Mouse (Mus musculus): Measurements from ENCODE around the gene Nell2. TPM values are rescaled to one million over a fixed set of nuclear protein-coding genes. Genes with fewer than 3 reads are reported as not detected.

Gene Nell2
- 0.91 and 3.0 TPM in 2 replicates for polyA plus RNA-seq (2015; fragmentation: Nextera tagmentation; extraction: Ambion mirVana)

DNA sequence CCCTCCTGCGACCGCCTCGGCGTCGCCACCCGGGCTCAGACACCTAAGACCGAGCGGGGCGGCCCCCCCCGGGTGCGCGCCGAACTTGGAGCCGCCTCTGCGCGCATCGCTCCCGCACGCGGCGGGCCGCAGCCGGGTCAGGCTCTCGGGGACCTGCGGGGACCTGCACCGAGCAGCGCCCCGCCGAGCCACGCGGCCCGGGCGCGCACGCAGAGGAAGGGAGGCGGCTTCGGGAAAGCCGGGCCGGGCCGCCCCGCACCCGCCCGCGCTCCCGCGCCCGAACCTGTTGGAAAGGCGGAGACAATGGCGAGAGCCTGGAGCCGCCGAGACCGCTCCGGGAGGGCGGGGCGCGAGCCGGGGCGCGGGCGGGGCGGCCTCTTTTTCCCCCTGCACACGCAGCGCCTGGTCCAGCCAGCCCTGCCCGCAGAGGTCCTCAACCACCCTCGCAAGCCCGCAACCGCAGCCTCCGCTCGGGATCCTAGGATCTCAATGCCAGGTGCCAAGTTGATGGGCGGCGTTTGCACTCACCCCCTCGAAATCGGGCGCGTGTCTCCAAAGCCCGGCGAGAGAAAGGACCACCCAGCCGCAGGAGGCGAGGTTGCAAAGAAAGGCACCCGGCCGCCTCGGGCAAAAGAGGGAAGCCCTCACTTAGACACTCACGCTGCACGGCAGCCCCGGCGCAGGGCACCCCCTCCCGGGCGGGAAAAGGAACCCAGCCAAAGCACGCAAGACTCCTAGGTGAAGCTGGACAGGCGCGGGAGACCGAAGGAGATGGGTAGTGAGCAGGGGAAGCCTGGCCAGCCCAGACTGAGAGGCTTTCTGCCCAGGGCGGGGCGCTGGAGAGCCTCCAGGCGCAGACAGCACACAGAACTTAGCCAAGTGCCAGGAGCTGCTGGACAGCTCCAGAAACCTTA, at the start of gene Nell2:
Gene Nell2, minus strand, starts transcription at position 612 of the 914 bp plus-strand sequence.
- Histone ChIP-seq H3K9me3 (replicated peaks) (no peaks in the 10 kb centered on the region), H3K4me3 (peak within 1 kb of the TSS; percentile 46), H3K27ac (no peak within 1 kb of the TSS), H3K9ac (no peak within 1 kb of the TSS), H3K4me1 (replicated peaks) (peaks cover 10% of the 10 kb centered on the region; the same call in 1 of the 2 replicates), H3K36me3 (no peaks in the 10 kb centered on the region), H3K27me3 (peaks cover 52% of the 10 kb centered on the region), H3K4me2 (peak within 1 kb of the TSS; percentile 82)
- ATAC-seq (replicated peaks; ENCODE audit: insufficient number of reproducible peaks, insufficient read depth, low FRiP score, low read depth): peak; percentile 35; the same call in 1 of the 2 replicates
- under 1% methylated on average over 93 of the region's 95 CpGs for WGBS

DNA sequence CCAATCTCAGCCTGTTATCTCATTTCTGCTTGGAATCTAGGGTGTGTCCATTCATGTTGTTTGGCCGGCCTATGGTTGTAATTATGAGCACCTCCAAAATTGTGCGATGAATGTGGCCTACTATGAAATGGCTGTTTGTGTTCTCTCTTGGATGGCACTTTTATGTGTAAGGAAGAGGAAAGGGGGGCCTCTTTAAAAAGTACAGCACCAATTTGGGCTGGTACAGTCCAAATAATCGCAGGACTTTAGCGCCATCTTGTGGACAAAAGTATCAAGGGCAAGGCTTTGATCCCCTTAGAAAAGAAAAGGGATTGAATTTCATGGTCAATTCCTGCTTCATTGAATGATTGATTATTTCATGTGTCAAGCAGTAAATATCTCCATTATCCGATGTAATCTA, 46.3 kb upstream of the Nell2 start:
- H3K36me3 ChIP-seq: no peaks in the 10 kb centered on the region
- H3K27ac ChIP-seq: no peak overlapping the region
- H3K4me1 ChIP-seq (replicated peaks): no peaks in the 10 kb centered on the region
- H3K4me2 ChIP-seq: no peak overlapping the region
- no peak for ATAC-seq (replicated peaks; ENCODE audit: insufficient number of reproducible peaks, insufficient read depth, low FRiP score, low read depth)
- WGBS: 16% methylated on average over 5 of the region's 5 CpGs
- no peaks in the 10 kb centered on the region for H3K9me3 ChIP-seq (replicated peaks)
- H3K9ac ChIP-seq: no peak overlapping the region
- H3K27me3 ChIP-seq: peaks cover 12% of the 10 kb centered on the region
- H3K4me3 ChIP-seq: no peak overlapping the region

- WGBS: 72% methylated on average over 6 of the region's 6 CpGs
- Histone ChIP-seq H3K9me3 (replicated peaks) (no peaks in the 10 kb centered on the region), H3K4me2 (no peak overlapping the region), H3K9ac (no peak overlapping the region), H3K4me3 (no peak overlapping the region), H3K27ac (no peak overlapping the region), H3K27me3 (no peaks in the 10 kb centered on the region), H3K4me1 (replicated peaks) (no peaks in the 10 kb centered on the region), H3K36me3 (no peaks in the 10 kb centered on the region)
- no peak for ATAC-seq (replicated peaks; ENCODE audit: insufficient number of reproducible peaks, insufficient read depth, low FRiP score, low read depth)
Observed at GRCm38 (mm10) chr15:95569606-95570005, 41.2 kb upstream of the Nell2 start.

DNA sequence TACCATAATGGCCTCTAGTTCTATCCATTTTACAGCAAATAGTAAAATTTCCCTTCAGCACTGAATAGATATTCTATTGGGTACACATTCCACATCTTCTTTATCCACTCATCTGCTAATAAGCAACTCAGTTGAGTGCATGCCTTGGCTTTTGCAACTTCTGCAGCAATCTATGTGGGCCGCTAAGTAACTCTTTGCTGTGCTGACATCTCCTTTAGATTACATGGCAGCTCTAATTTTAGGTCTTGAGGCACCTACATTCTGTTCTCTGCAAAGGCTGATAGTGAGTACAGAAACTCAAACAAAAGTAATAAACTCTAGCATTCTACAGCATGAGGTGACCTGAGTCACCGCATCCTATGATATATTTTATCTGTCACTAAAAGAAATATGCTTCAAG, 36.8 kb upstream of the Nell2 start:
- Histone ChIP-seq H3K4me1 (replicated peaks) (no peaks in the 10 kb centered on the region), H3K27me3 (no peaks in the 10 kb centered on the region), H3K9me3 (replicated peaks) (no peaks in the 10 kb centered on the region), H3K36me3 (no peaks in the 10 kb centered on the region), H3K4me2 (no peak overlapping the region), H3K4me3 (no peak overlapping the region), H3K27ac (no peak overlapping the region), H3K9ac (no peak overlapping the region)
- WGBS: 58% methylated on average over 2 of the region's 2 CpGs
- ATAC-seq (replicated peaks; ENCODE audit: insufficient number of reproducible peaks, insufficient read depth, low FRiP score, low read depth): no peak

DNA sequence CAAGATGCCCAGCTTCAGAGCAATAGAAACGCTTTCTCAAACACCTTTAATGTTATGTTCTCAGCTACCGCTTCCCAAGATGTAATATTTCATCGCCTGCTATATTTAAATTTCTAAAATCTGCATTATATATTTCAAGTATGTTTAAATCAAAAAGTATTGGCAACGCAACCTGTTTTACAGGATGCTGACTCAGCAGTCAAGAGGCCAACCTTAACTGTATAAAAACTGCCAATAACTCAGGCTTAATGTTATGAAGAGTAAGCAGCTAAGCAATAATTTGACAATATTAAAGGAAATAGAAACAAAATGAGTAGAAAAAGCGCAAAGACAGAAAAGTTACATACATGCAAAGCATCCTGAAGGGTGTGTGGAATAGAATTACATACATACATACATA, 32.9 kb upstream of the Nell2 start:
- Histone ChIP-seq H3K4me1 (replicated peaks) (no peaks in the 10 kb centered on the region), H3K4me2 (no peak overlapping the region), H3K4me3 (no peak overlapping the region), H3K27me3 (no peaks in the 10 kb centered on the region), H3K9ac (no peak overlapping the region), H3K36me3 (no peaks in the 10 kb centered on the region), H3K27ac (no peak overlapping the region), H3K9me3 (replicated peaks) (no peaks in the 10 kb centered on the region)
- no peak for ATAC-seq (replicated peaks; ENCODE audit: insufficient number of reproducible peaks, insufficient read depth, low FRiP score, low read depth)
- 85% methylated on average over 5 of the region's 5 CpGs for WGBS

DNA sequence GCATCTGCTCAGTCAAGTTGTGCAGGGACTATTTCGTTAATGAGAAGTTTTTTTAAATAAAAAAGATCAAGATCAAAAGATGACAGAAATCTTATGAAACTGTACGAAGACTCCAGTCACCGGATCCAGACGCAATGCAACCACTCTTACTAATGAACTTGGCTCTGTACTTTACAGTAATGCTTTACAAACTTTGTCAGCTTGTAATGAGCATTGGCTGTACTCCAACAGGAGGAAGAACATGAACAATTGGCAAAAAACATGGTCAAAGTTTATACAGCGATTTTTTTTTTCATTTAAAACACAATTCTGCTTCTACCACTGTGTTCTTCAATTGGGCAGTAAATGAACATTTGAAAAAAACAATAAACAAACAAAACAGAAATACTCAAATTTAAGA, 21.7 kb upstream of the Nell2 start:
- no peak overlapping the region for H3K27ac ChIP-seq
- ATAC-seq (replicated peaks; ENCODE audit: insufficient number of reproducible peaks, insufficient read depth, low FRiP score, low read depth): no peak
- no peaks in the 10 kb centered on the region for H3K36me3 ChIP-seq
- H3K27me3 ChIP-seq: no peaks in the 10 kb centered on the region
- H3K4me2 ChIP-seq: no peak overlapping the region
- H3K9me3 ChIP-seq (replicated peaks): no peaks in the 10 kb centered on the region
- H3K4me3 ChIP-seq: no peak overlapping the region
- H3K9ac ChIP-seq: no peak overlapping the region
- no peaks in the 10 kb centered on the region for H3K4me1 ChIP-seq (replicated peaks)
- WGBS: 75% methylated on average over 5 of the region's 5 CpGs

- Histone ChIP-seq H3K4me3 (no peak overlapping the region), H3K4me2 (no peak overlapping the region), H3K9ac (no peak overlapping the region), H3K36me3 (no peaks in the 10 kb centered on the region), H3K27me3 (no peaks in the 10 kb centered on the region), H3K27ac (no peak overlapping the region), H3K9me3 (replicated peaks) (no peaks in the 10 kb centered on the region), H3K4me1 (replicated peaks) (no peaks in the 10 kb centered on the region)
- 63% methylated on average over 6 of the region's 6 CpGs for WGBS
- no peak for ATAC-seq (replicated peaks; ENCODE audit: insufficient number of reproducible peaks, insufficient read depth, low FRiP score, low read depth)
Observed at GRCm38 (mm10) chr15:95542632-95543031, 14.3 kb upstream of the Nell2 start.

- Histone ChIP-seq H3K9me3 (replicated peaks) (no peaks in the 10 kb centered on the region), H3K9ac (no peak overlapping the region), H3K27ac (no peak overlapping the region), H3K4me1 (replicated peaks) (no peaks in the 10 kb centered on the region), H3K36me3 (no peaks in the 10 kb centered on the region), H3K4me2 (no peak overlapping the region), H3K4me3 (no peak overlapping the region), H3K27me3 (no peaks in the 10 kb centered on the region)
- 54% methylated on average over 4 of the region's 4 CpGs for WGBS
- ATAC-seq (replicated peaks; ENCODE audit: insufficient number of reproducible peaks, insufficient read depth, low FRiP score, low read depth): no peak
Observed at GRCm38 (mm10) chr15:95536724-95537123, 8.4 kb upstream of the Nell2 start.

- no peak overlapping the region for H3K27ac ChIP-seq
- H3K4me1 ChIP-seq (replicated peaks): no peaks in the 10 kb centered on the region
- no peak overlapping the region for H3K9ac ChIP-seq
- ATAC-seq (replicated peaks; ENCODE audit: insufficient number of reproducible peaks, insufficient read depth, low FRiP score, low read depth): no peak
- no peak overlapping the region for H3K4me2 ChIP-seq
- no peaks in the 10 kb centered on the region for H3K9me3 ChIP-seq (replicated peaks)
- H3K4me3 ChIP-seq: no peak overlapping the region
- H3K27me3 ChIP-seq: no peaks in the 10 kb centered on the region
- no peaks in the 10 kb centered on the region for H3K36me3 ChIP-seq
- WGBS: 68% methylated on average over 4 of the region's 4 CpGs
Observed at GRCm38 (mm10) chr15:95536230-95536629, 7.9 kb upstream of the Nell2 start.

- Histone ChIP-seq H3K4me3 (no peak overlapping the region), H3K36me3 (no peaks in the 10 kb centered on the region), H3K4me2 (no peak overlapping the region), H3K27ac (no peak overlapping the region), H3K27me3 (peaks cover 5% of the 10 kb centered on the region; the same call in 1 of the 2 replicates), H3K9ac (no peak overlapping the region), H3K4me1 (replicated peaks) (no peaks in the 10 kb centered on the region), H3K9me3 (replicated peaks) (no peaks in the 10 kb centered on the region)
- 71% methylated on average over 6 of the region's 6 CpGs for WGBS
- ATAC-seq (replicated peaks; ENCODE audit: insufficient number of reproducible peaks, insufficient read depth, low FRiP score, low read depth): no peak
Observed at GRCm38 (mm10) chr15:95534644-95535043, 6.3 kb upstream of the Nell2 start.

DNA sequence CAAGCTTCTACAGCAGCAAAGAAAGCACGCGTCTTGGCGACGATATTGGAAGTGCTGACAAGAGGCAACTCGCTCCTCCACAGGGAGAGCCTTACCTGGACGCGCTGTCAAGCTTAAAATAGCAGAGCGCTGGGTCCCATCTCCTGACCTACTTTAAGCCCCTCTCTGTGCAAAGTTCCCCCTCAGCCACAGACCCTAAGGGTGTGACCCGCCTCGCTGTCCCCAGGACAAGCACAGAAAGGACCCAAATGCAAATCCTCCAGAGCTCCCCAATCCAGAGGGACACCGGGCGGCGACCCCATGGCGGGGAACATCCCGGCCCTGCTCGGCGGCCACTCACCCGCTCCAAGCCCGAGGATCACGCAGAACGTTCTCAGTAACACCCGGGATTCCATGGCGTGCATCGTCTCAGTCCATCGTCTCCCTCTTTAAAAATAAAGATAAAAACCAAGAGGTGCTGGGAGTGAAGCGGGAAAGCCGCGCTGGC, 855 bp downstream of the Nell2 start:
- Histone ChIP-seq H3K27ac (no peak overlapping the region), H3K36me3 (no peaks in the 10 kb centered on the region), H3K9me3 (replicated peaks) (no peaks in the 10 kb centered on the region), H3K27me3 (peaks cover 52% of the 10 kb centered on the region), H3K4me3 (peak overlapping the region; percentile 46), H3K4me2 (peak overlapping the region; percentile 82), H3K9ac (no peak overlapping the region), H3K4me1 (replicated peaks) (peaks cover 10% of the 10 kb centered on the region; the same call in 1 of the 2 replicates)
- under 1% methylated on average over 28 of the region's 28 CpGs for WGBS
- ATAC-seq (replicated peaks; ENCODE audit: insufficient number of reproducible peaks, insufficient read depth, low FRiP score, low read depth): no peak
